Mouse (Mus musculus) MEL (cell line): ENCODE results near the gene Clk1. TPM values are rescaled to one million over a fixed set of nuclear protein-coding genes. Genes with fewer than 3 reads are reported as not detected.

Experiments
- DNase-seq: peaks from one replicate; pipeline ENCODE4 v3.0.0; 2011; ENCODE audit warnings: low read depth, low spot score
- H3K27ac ChIP-seq: 2 replicates; pipeline ENCODE4 v1.5.1; 2012; ENCODE audit warnings: low read depth, mild to moderate bottlenecking, control low read depth, low read length, moderate library complexity; ENCODE audit not compliant: control insufficient read depth
- H3K27me3 ChIP-seq, 2 experiments: fragments of 150-350 bp in 1 of 2; sonication (generic) in 1 of 2; 2 replicates each; pipeline ENCODE4 v1.6.1; 2012; ENCODE audit warnings: low read length in 2 of 2, mild to moderate bottlenecking in 2 of 2, improper control_type of control experiment in 1 of 2, moderate library complexity in 1 of 2; ENCODE audit not compliant: insufficient read depth in 2 of 2, control insufficient read depth in 1 of 2
- H3K36me3 ChIP-seq, 2 experiments: 2 replicates each; pipeline ENCODE4 v1.6.1; 2012 to 2014; ENCODE audit warnings: low read length in 2 of 2, improper control_type of control experiment in 1 of 2, inconsistent platforms in 1 of 2, mild to moderate bottlenecking in 1 of 2; ENCODE audit not compliant: insufficient read depth in 2 of 2, control insufficient read depth in 1 of 2
- H3K4me1 ChIP-seq, 2 experiments: fragments of 150-350 bp in 1 of 2; sonication (generic) in 1 of 2; 2 replicates each; pipeline ENCODE4 v1.6.1; 2012; ENCODE audit warnings: low read length in 2 of 2, improper control_type of control experiment in 1 of 2, mild to moderate bottlenecking in 1 of 2; ENCODE audit not compliant: insufficient read depth in 2 of 2, control insufficient read depth in 1 of 2
- H3K4me3 ChIP-seq, 2 experiments: fragments of 150-350 bp in 1 of 2; sonication (generic) in 1 of 2; 2 replicates each; pipeline ENCODE4 v1.5.1; 2012; ENCODE audit warnings: low read depth in 2 of 2, low read length in 2 of 2, mild to moderate bottlenecking in 2 of 2, moderate library complexity in 2 of 2, control low read depth in 1 of 2, improper control_type of control experiment in 1 of 2; ENCODE audit not compliant: control insufficient read depth in 1 of 2, insufficient read depth in 1 of 2
- H3K79me2 ChIP-seq: 2 replicates; pipeline ENCODE4 v1.6.1; 2012; ENCODE audit warnings: mild to moderate bottlenecking, low read length, moderate library complexity; ENCODE audit not compliant: control insufficient read depth, poor library complexity, insufficient read depth
- H3K9ac ChIP-seq: 2 replicates; pipeline ENCODE4 v1.6.1; 2012; ENCODE audit warnings: low read depth, mild to moderate bottlenecking, control low read depth, low read length, moderate library complexity; ENCODE audit not compliant: control insufficient read depth, poor library complexity, severe bottlenecking
- H3K9me3 ChIP-seq: fragments of 150-350 bp; sonication (generic); replicated peaks from 2 replicates; pipeline ENCODE4 v1.6.1; 2012; ENCODE audit warnings: mild to moderate bottlenecking, low read length, improper control_type of control experiment, moderate library complexity; ENCODE audit not compliant: insufficient read depth
- CHD2 ChIP-seq: IDR thresholded peaks from 2 replicates; pipeline ENCODE4 v1.6.1; 2011; ENCODE audit warnings: low read length, improper control_type of control experiment
- ELF1 ChIP-seq: IDR thresholded peaks from 2 replicates; pipeline ENCODE4 v1.6.1; 2014; ENCODE audit warnings: low read depth, mild to moderate bottlenecking, inconsistent platforms, low read length, improper control_type of control experiment, moderate library complexity
- EP300 ChIP-seq, 2 experiments: IDR thresholded peaks; 2 replicates each; pipeline ENCODE4 v1.6.1; 2011; ENCODE audit warnings: improper control_type of control experiment in 2 of 2, low read length in 2 of 2, low read depth in 1 of 2, mild to moderate bottlenecking in 1 of 2
- ETS1 ChIP-seq: IDR thresholded peaks from 2 replicates; pipeline ENCODE4 v1.6.1; 2012; ENCODE audit warnings: low read depth, mild to moderate bottlenecking, inconsistent platforms, low read length, improper control_type of control experiment, moderate library complexity
- GATA1 ChIP-seq: IDR thresholded peaks from 2 replicates; pipeline ENCODE4 v1.6.1; 2011; ENCODE audit warnings: low read depth, low read length, improper control_type of control experiment
- HCFC1 ChIP-seq: IDR thresholded peaks from 2 replicates; pipeline ENCODE4 v1.6.1; 2012; ENCODE audit warnings: low read depth, mild to moderate bottlenecking, inconsistent platforms, low read length, improper control_type of control experiment, moderate library complexity
- JUND ChIP-seq: IDR thresholded peaks from 2 replicates; pipeline ENCODE4 v1.6.1; 2011; ENCODE audit warnings: low read depth, mild to moderate bottlenecking, improper control_type of control experiment, low read length
- KAT2A ChIP-seq: conservative IDR thresholded peaks from 2 replicates; pipeline ENCODE4 v1.6.1; 2012; ENCODE audit warnings: low read depth, low read length, improper control_type of control experiment, inconsistent platforms
- MAFK ChIP-seq: IDR thresholded peaks from 2 replicates; pipeline ENCODE4 v1.6.1; 2011; ENCODE audit warnings: low read depth, mild to moderate bottlenecking, low read length, improper control_type of control experiment, borderline replicate concordance
- MAX ChIP-seq: IDR thresholded peaks from 2 replicates; pipeline ENCODE4 v1.6.1; 2011; ENCODE audit warnings: low read length, improper control_type of control experiment
- MAZ ChIP-seq: IDR thresholded peaks from 2 replicates; pipeline ENCODE4 v1.6.1; 2012; ENCODE audit warnings: low read depth, mild to moderate bottlenecking, inconsistent platforms, low read length, improper control_type of control experiment
- MEF2A ChIP-seq: IDR thresholded peaks from 2 replicates; pipeline ENCODE4 v1.6.1; 2014; ENCODE audit warnings: low read depth, mild to moderate bottlenecking, inconsistent platforms, low read length, improper control_type of control experiment; ENCODE audit not compliant: poor library complexity, insufficient replicate concordance, severe bottlenecking; ENCODE audit errors: extremely low read depth
- MXI1 ChIP-seq: IDR thresholded peaks from 2 replicates; pipeline ENCODE4 v1.6.1; 2011; ENCODE audit warnings: mild to moderate bottlenecking, low read depth, low read length, improper control_type of control experiment
- MYB ChIP-seq: IDR thresholded peaks from 2 replicates; pipeline ENCODE4 v1.6.1; 2011; ENCODE audit warnings: mild to moderate bottlenecking, low read depth, low read length, improper control_type of control experiment
- MYC ChIP-seq: IDR thresholded peaks from 2 replicates; pipeline ENCODE4 v1.6.1; 2011; ENCODE audit warnings: low read depth, mild to moderate bottlenecking, low read length, improper control_type of control experiment, moderate library complexity
- NELFE ChIP-seq: IDR thresholded peaks from 2 replicates; pipeline ENCODE4 v1.6.1; 2011; ENCODE audit warnings: low read depth, low read length, improper control_type of control experiment
- NRF1 ChIP-seq: IDR thresholded peaks from 2 replicates; pipeline ENCODE4 v1.6.1; 2014; ENCODE audit warnings: low read depth, mild to moderate bottlenecking, inconsistent platforms, low read length, improper control_type of control experiment, moderate library complexity; ENCODE audit not compliant: poor library complexity, insufficient read depth, severe bottlenecking
- POLR2A ChIP-seq, 2 experiments: IDR thresholded peaks; 2 replicates each; pipeline ENCODE4 v1.6.1; 2011 to 2012; ENCODE audit warnings: low read length in 2 of 2, mild to moderate bottlenecking in 2 of 2, control low read depth in 1 of 2, improper control_type of control experiment in 1 of 2, low read depth in 1 of 2, moderate library complexity in 1 of 2; ENCODE audit not compliant: control insufficient read depth in 1 of 2, insufficient read depth in 1 of 2, poor library complexity in 1 of 2
- POLR2AphosphoS2 ChIP-seq: IDR thresholded peaks from 2 replicates; pipeline ENCODE4 v1.6.1; 2011; ENCODE audit warnings: low read length, improper control_type of control experiment
- SIN3A ChIP-seq: IDR thresholded peaks from 2 replicates; pipeline ENCODE4 v1.6.1; 2012; ENCODE audit warnings: low read length, improper control_type of control experiment, inconsistent platforms
- TBP ChIP-seq: IDR thresholded peaks from 2 replicates; pipeline ENCODE4 v1.8.0; 2011; ENCODE audit warnings: low read depth, low read length, improper control_type of control experiment
- TCF12 ChIP-seq: IDR thresholded peaks from 2 replicates; pipeline ENCODE4 v1.6.1; 2014; ENCODE audit warnings: low read depth, mild to moderate bottlenecking, inconsistent platforms, low read length, improper control_type of control experiment, moderate library complexity
- UBTF ChIP-seq: IDR thresholded peaks from 2 replicates; pipeline ENCODE4 v1.6.1; 2012; ENCODE audit warnings: low read depth, mild to moderate bottlenecking, inconsistent platforms, low read length, improper control_type of control experiment, moderate library complexity, borderline replicate concordance; ENCODE audit not compliant: insufficient read depth
- USF1 ChIP-seq: IDR thresholded peaks from 2 replicates; pipeline ENCODE4 v1.6.1; 2014; ENCODE audit warnings: low read depth, mild to moderate bottlenecking, inconsistent platforms, low read length, improper control_type of control experiment, moderate library complexity
- ZC3H11A ChIP-seq: IDR thresholded peaks from 2 replicates; pipeline ENCODE4 v1.6.1; 2012; ENCODE audit warnings: low read depth, mild to moderate bottlenecking, inconsistent platforms, low read length, improper control_type of control experiment
- ZKSCAN1 ChIP-seq: IDR thresholded peaks from 2 replicates; pipeline ENCODE4 v1.6.1; 2012; ENCODE audit warnings: low read depth, mild to moderate bottlenecking, inconsistent platforms, low read length, improper control_type of control experiment, moderate library complexity
- ZMIZ1 ChIP-seq: IDR thresholded peaks from 2 replicates; pipeline ENCODE4 v1.6.1; 2012; ENCODE audit warnings: low read depth, mild to moderate bottlenecking, inconsistent platforms, low read length, improper control_type of control experiment, moderate library complexity
- polyA plus RNA-seq, 2 experiments: library from polyadenylated mRNA; stranded (reverse) in 1 of 2; unstranded in 1 of 2; fragments of >175 nt in 1 of 2; fragments of >200 nt in 1 of 2; gene quantifications; 2 replicates each; pipeline versions ENCODE4 v1.2.1 to v1.2.4; 2012; ENCODE audit warnings: low replicate concordance in 2 of 2, low read depth in 1 of 2; ENCODE audit not compliant: insufficient read length in 2 of 2, insufficient read depth in 1 of 2, missing spikeins in 1 of 2
- total RNA-seq: library from RNA; depleted of rRNA; stranded (reverse); fragments of 300-350 nt; gene quantifications from 2 replicates; pipeline ENCODE4 v1.2.3, GENCODE M21; 2012

Clk1 gene
- total and polyA plus RNA-seq, 3 experiments: 35.8 to 1,029 (median 41.1) TPM

- Histone ChIP-seq H3K36me3 (no peaks in the 10 kb centered on the region; a peak in 1 of 4 replicates), H3K9me3 (no peaks in the 10 kb centered on the region)
Observed at GRCm38 (mm10) chr1:58445143-58445722, 21.4 kb upstream of the Clk1 start, which contains the start of the genes Nif3l1 and Ppil3. Gene Nif3l1, plus strand, starts transcription at chr1:58445151. Gene Ppil3, minus strand, starts transcription at chr1:58445486.

DNA sequence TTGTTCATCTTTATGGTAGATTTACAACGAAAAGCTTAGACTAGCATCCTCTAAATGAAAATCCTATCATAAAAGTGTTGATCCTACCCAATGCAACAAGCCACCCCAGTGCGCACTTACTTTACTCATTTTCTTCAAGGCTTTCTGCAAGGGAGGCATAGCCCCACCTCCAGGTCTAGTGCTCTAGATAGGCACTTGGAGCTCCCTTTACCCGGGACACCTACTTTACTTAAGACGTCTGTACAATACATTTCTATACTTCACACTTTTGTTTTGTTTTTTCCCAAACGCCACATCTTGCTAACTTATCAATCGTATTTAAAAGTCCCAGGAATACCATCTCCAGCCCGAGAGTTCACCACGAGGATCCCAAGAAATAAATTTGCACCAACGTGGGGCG, 20.8 kb upstream of the Clk1 start:
- Histone ChIP-seq H3K27me3 (no peaks in the 10 kb centered on the region), H3K4me3 (peak overlapping the region; percentile 84 to 90), H3K9ac (peak overlapping the region; percentile 87), H3K9me3 (no peaks in the 10 kb centered on the region), H3K27ac (peak overlapping the region; percentile 87), H3K79me2 (peaks cover 17% of the 10 kb centered on the region), H3K36me3 (no peaks in the 10 kb centered on the region; a peak in 2 of 4 replicates), H3K4me1 (peaks cover 2 to 6% of the 10 kb centered on the region in 2 experiments; a peak in 2 of 4 replicates)
- peak; percentile 69 for DNase-seq
- TF ChIP-seq NELFE (no peak), MEF2A (no peak), CHD2 (no peak), USF1 (no peak), NRF1 (no peak), JUND (no peak), ZC3H11A (no peak), GATA1 (no peak), POLR2AphosphoS2 (no peak)

More at GRCm38 (mm10) chr1:58445143-58445722, 21.4 kb upstream of the Clk1 start, which contains the start of the genes Nif3l1 and Ppil3:
- Histone ChIP-seq H3K79me2 (peaks cover 17% of the 10 kb centered on the region), H3K9ac (peak within 1 kb of the TSS; percentile 87), H3K27ac (peak within 1 kb of the TSS; percentile 87), H3K4me1 (peaks cover 2 to 6% of the 10 kb centered on the region in 2 experiments; a peak in 2 of 4 replicates)
- peak; percentile 96 for DNase-seq
- TF ChIP-seq ZKSCAN1 (no peak), MAX (peak; percentile 71), TBP (peak; percentile 77), EP300 (IDR thresholded peaks at IDR 0.05; ENCODE audit: low read depth in 1 of 2, low read length in 2 of 2) (peak in 1 of 2 experiments; percentile 12; a peak in 1 of 4 replicates), HCFC1 (peak; percentile 96), ETS1 (0 out of 2 replicates have a peak, but pooled peaks have one; percentile 40), JUND (no peak), MYB (no peak), NELFE (peak; percentile 77), TCF12 (peak; percentile 67), KAT2A (peak; percentile 81), MYC (peak; percentile 75), SIN3A (peak; percentile 94), POLR2A (IDR thresholded peaks at IDR 0.05; ENCODE audit: control insufficient read depth in 1 of 2, insufficient read depth in 1 of 2, low read depth in 1 of 2, low read length in 2 of 2, poor library complexity in 1 of 2) (peak; percentile 63 to 88; a peak in 3 of 4 replicates), UBTF (peak; percentile 91; the same call in 1 of the 2 replicates), GATA1 (no peak), NRF1 (peak; percentile 21; the same call in 1 of the 2 replicates), POLR2AphosphoS2 (peak; percentile 82; the same call in 1 of the 2 replicates), ELF1 (peak; percentile 92), MAFK (no peak), MXI1 (peak; percentile 74), ZMIZ1 (peak; percentile 77), MAZ (peak; percentile 31; the same call in 1 of the 2 replicates)
- TF ChIP-seq, all 39 proteins: peak for 18
- H3K27me3 ChIP-seq: no peaks in the 10 kb centered on the region
- H3K4me3 ChIP-seq: peak within 1 kb of the TSS; percentile 84 to 90
